22 mouse cellular contexts compared by ENCODE assay signal in genomic region chr15:13573621-13574020, GRCm38 (mm10).
DNase-seq lines count a peak whose midpoint lies in the region; ATAC-seq and TF ChIP-seq lines count a peak whose summit lies in the region.
"Had no signal": no experiment of that assay in that cellular context is flagged by ENCODE, and none has a peak within 500 bp of the region (broad histone marks: within the 10 kb centered on the region; RNA-seq: fewer than 3 reads in every experiment).

No protein-coding gene starts in this region.

- WGBS in heart, embryonic 10.5 days = 72% methylated on average over 3 of the region's 3 CpGs
- WGBS in lung, embryonic 14.5 days = 60% methylated on average over 3 of the region's 3 CpGs
- WGBS in lung, postnatal 0 days = 45% methylated on average over 3 of the region's 3 CpGs

- peak; percentile 28; the same call in 1 of the 2 replicates for ATAC-seq in lung, embryonic 14.5 days (ENCODE audit: insufficient read depth)
- ATAC-seq in lung, postnatal 0 days = peak; percentile 92
- ATAC-seq: activated CD4-positive, CD25-positive, alpha-beta regulatory T cell, adult 4 months; forebrain, embryonic 13.5 days; forebrain, embryonic 16.5 days; hindbrain, postnatal 0 days; inflammation-experienced regulatory T-cells, adult 6 months had no signal

- H3K4me1 ChIP-seq in heart, embryonic 10.5 days = no peaks in the 10 kb centered on the region
- H3K4me1 ChIP-seq in lung, embryonic 14.5 days (ENCODE audit: insufficient read depth) = no peaks in the 10 kb centered on the region
- H3K4me1 ChIP-seq in lung, postnatal 0 days (ENCODE audit: insufficient read depth, low read depth, low read length) = no peaks in the 10 kb centered on the region
- H3K4me1 ChIP-seq: forebrain, embryonic 10.5 days; forebrain, embryonic 13.5 days; heart, embryonic 15.5 days had no signal

- H3K36me3 ChIP-seq in heart, embryonic 10.5 days = no peaks in the 10 kb centered on the region
- no peaks in the 10 kb centered on the region for H3K36me3 ChIP-seq in lung, embryonic 14.5 days (ENCODE audit: insufficient read depth)
- H3K36me3 ChIP-seq in lung, postnatal 0 days (ENCODE audit: insufficient read depth, low read length) = no peaks in the 10 kb centered on the region
- H3K36me3 ChIP-seq: forebrain, embryonic 10.5 days; heart, embryonic 15.5 days had no signal

- H3K9me3 ChIP-seq in heart, embryonic 10.5 days = no peaks in the 10 kb centered on the region
- H3K9me3 ChIP-seq in lung, embryonic 14.5 days (ENCODE audit: low read depth, low read length) = no peaks in the 10 kb centered on the region
- no peaks in the 10 kb centered on the region for H3K9me3 ChIP-seq in lung, postnatal 0 days (ENCODE audit: low read length)
- H3K9me3 ChIP-seq: forebrain, embryonic 10.5 days; forebrain, embryonic 13.5 days; heart, embryonic 15.5 days had no signal

- no peak for TF ChIP-seq EP300 in lung, postnatal 0 days (IDR thresholded peaks at IDR 0.05)

- H3K9ac ChIP-seq in lung, embryonic 14.5 days = no peak overlapping the region
- no peak overlapping the region for H3K9ac ChIP-seq in lung, postnatal 0 days (replicated peaks; ENCODE audit: low read depth)
- H3K9ac ChIP-seq: forebrain, embryonic 13.5 days; heart, embryonic 15.5 days; hindbrain, embryonic 14.5 days had no signal

- H3K4me3 ChIP-seq in heart, embryonic 10.5 days = no peak overlapping the region
- no peak overlapping the region for H3K4me3 ChIP-seq in lung, embryonic 14.5 days (ENCODE audit: low read depth, low read length)
- no peak overlapping the region for H3K4me3 ChIP-seq in lung, postnatal 0 days (ENCODE audit: low read depth, low read length)
- H3K4me3 ChIP-seq: forebrain, embryonic 10.5 days; forebrain, embryonic 13.5 days; heart, embryonic 15.5 days had no signal

- TF ChIP-seq CTCF in lung, embryonic 14.5 days (IDR thresholded peaks at IDR 0.05; ENCODE audit: low read depth) = no peak
- TF ChIP-seq CTCF in lung, postnatal 0 days (IDR thresholded peaks at IDR 0.05) = no peak

- H3K4me2 ChIP-seq in lung, embryonic 14.5 days = no peak overlapping the region
- H3K4me2 ChIP-seq in lung, postnatal 0 days (replicated peaks; ENCODE audit: low read depth, low read length) = no peak overlapping the region
- H3K4me2 ChIP-seq: forebrain, embryonic 13.5 days; heart, embryonic 11.5 days; heart, embryonic 15.5 days; hindbrain, embryonic 14.5 days had no signal

- H3K27me3 ChIP-seq in heart, embryonic 10.5 days (ENCODE audit: insufficient read depth, poor library complexity, severe bottlenecking) = no peaks in the 10 kb centered on the region
- H3K27me3 ChIP-seq in lung, embryonic 14.5 days (ENCODE audit: insufficient read depth, low read length) = no peaks in the 10 kb centered on the region
- H3K27me3 ChIP-seq in lung, postnatal 0 days (replicated peaks; ENCODE audit: insufficient read depth, low read length) = no peaks in the 10 kb centered on the region
- H3K27me3 ChIP-seq: forebrain, embryonic 13.5 days; heart, embryonic 15.5 days had no signal

- H3K27ac ChIP-seq in heart, embryonic 10.5 days = no peak overlapping the region
- no peak overlapping the region for H3K27ac ChIP-seq in lung, embryonic 14.5 days (ENCODE audit: low read depth)
- no peak overlapping the region for H3K27ac ChIP-seq in lung, postnatal 0 days (ENCODE audit: low read length)
- H3K27ac ChIP-seq: forebrain, embryonic 10.5 days; forebrain, embryonic 13.5 days; heart, embryonic 15.5 days; hindbrain, embryonic 14.5 days; hindbrain, postnatal 0 days had no signal

- DNase-seq in heart, adult 18-20 months = peak; percentile 9 to 20
- no peak for DNase-seq in heart, embryonic 10.5 days (ENCODE audit: low spot score)
- peak; percentile 29 for DNase-seq in lung, embryonic 14.5 days
- DNase-seq in lung, postnatal 10 days = no peak
- DNase-seq in lung, postnatal 0 days (ENCODE audit: low spot score) = peak; percentile 69
- no peak for DNase-seq in lung, postnatal 4 days
- DNase-seq: adrenal gland, adult 8-10 months; adrenal gland, postnatal 36 days; cerebellum, adult 18-20 months; cerebellum, adult 9-10 months; gastrocnemius, postnatal 10 days; gastrocnemius, postnatal 36 days; heart, postnatal 4 days had no signal

Comparison
In these comparisons a context has a peak if more than half of its experiments do, and no peak if none do; other contexts are left out.
1. DNase-seq: peak in heart, adult 18-20 months (2 of 2), lung, embryonic 14.5 days (single experiment) and lung, postnatal 0 days (single experiment); none in heart, embryonic 10.5 days (single experiment), lung, postnatal 10 days (single experiment) and lung, postnatal 4 days (0 of 2).